Mouse (Mus musculus) ES-Bruce4 (cell line): Measurements from ENCODE around the gene Mat2a.

Experiments
- CTCF ChIP-seq: IDR thresholded peaks from one replicate; pipeline ENCODE4 v1.8.1; 2011; ENCODE audit warnings: low read depth, low read length
- EP300 ChIP-seq: IDR thresholded peaks from 2 replicates; pipeline ENCODE4 v1.6.1; 2011; ENCODE audit warnings: low read depth, low read length; ENCODE audit not compliant: insufficient read depth

DNA sequence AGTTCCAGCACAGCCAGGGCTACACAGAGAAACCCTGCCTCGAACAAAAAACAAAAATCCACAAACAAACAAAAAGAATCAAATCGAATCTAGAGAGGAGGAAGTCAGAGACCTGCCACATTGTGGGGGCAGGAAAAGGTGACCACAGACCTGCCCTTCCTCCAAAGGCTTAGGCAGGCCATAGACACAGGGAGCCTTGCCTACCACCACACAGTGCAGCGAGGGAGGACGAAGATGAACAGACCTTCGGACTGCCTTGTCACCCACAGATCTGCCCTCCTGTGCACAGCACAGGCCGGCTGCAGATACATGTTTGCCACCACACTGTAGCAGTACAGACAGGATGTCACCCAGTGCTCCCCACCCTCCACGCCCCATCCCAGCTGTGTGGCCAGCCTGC, 28.8 kb downstream of the Mat2a start:
- TF ChIP-seq EP300 (no peak), CTCF (no peak)
